Mouse (Mus musculus) mature B cell (primary cell): Measurements from ENCODE around the gene Hipk1.
"Not testable (repeated sequence)": the region's sequence is repeated elsewhere in the genome, so short reads cannot be mapped to it uniquely, and the experiment has no call there.

Experiments used
- in situ Hi-C: fragments of 300-500 bp; cut with MboI; formaldehyde crosslinking; loops from 2 replicates; pipeline ENCODE4 v1.14.3; 2019

Gene Hipk1

GRCm38 (mm10) chr3:103791230-103792110 is at the start of gene Hipk1:
Hipk1 (minus strand) TSS chr3:103791563.
- in situ Hi-C loops: no loop called here

DNA sequence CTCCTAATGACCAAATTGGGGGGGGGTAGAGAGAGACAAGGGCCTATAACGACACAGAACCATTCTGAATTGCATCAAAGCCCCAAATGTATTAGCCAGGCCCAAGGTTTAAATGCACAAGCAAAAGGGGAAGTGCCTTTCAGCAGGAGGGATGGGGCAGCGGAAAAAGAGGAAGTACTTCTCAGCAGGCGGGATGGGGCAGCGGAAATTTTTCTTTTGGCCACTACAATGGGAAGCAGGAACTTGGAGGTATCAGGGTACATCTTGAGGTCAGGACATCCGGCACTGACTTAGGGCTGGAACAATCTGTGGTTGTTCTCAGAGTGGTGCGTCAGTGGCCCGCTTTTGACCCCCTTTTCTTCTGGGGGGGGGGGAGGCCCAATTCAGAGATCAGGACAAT is 49.6 kb upstream of the Hipk1 start:
- in situ Hi-C loops: not testable (repeated sequence)

DNA sequence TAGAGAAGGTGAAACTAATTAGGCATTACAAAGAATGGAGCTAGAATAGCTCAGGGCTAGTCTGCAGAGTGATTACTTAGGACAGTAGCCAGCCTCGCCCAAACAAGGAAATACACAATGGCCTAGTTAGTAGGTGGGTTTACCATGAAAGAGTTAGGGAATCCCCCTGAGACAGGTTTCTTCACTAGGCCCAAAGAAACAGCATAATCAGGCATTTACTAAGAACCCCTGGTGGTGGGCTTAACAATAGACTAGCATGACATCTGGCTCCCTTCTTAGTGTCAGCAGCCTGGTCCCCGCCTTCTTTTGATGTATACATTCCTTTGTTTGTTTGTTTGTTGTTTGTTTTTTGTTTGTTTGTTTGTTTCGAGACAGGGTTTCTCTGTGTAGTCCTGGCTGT is 48.8 kb upstream of the Hipk1 start:
- in situ Hi-C loops: not testable (repeated sequence)

- in situ Hi-C loops: no loop called here
Observed at GRCm38 (mm10) chr3:103839711-103840110, 48.3 kb upstream of the Hipk1 start.

GRCm38 (mm10) chr3:103836453-103836852 is 45.1 kb upstream of the Hipk1 start:
- in situ Hi-C loops: no loop called here

DNA sequence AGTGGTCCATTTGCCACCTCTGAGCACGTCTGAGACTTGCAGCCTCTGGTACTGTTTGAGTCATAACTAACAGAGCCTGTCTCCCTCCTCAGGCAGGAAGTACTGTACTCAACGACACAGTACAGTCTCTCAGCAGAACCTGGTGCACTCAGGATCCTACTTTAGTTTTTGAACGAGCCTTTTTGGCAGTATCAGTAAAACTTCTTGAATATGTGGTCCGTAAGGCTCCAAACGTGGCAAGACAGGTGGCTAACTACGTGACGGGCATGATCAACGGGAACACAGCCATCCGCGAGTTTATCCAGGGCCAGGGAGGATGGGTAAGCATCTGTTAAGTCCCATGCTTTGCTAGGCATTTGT is 44.6 kb upstream of the Hipk1 start:
- in situ Hi-C loops: no loop called here

GRCm38 (mm10) chr3:103835272-103835950 is 44.0 kb upstream of the Hipk1 start:
- in situ Hi-C loops: no loop called here

DNA sequence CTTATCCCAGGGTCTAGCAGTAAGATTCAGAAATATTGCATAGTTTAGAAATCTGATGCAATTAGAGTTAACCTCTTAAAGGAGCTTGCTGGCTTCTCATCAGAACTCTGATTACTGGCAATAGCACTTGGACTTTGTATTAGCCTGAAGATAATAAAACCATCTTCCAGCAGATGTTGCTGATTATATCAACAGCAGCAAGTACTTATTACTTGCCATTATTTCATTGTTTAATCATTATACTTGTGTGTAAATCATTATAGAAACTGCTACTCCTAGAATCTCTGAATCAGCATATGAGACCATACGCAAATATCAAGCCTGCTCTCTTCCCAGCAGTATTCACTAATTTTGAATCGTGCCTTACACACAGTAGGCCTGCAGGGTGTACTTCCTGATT is 42.6 kb upstream of the Hipk1 start:
- in situ Hi-C loops: no loop called here

GRCm38 (mm10) chr3:103832426-103832825 is 41.1 kb upstream of the Hipk1 start, which contains the start of gene Bcl2l15:
Bcl2l15 (plus strand) TSS chr3:103832601.
- in situ Hi-C loops: no loop called here

- in situ Hi-C loops: no loop called here
Observed at GRCm38 (mm10) chr3:103831146-103831545, 39.8 kb upstream of the Hipk1 start.

DNA sequence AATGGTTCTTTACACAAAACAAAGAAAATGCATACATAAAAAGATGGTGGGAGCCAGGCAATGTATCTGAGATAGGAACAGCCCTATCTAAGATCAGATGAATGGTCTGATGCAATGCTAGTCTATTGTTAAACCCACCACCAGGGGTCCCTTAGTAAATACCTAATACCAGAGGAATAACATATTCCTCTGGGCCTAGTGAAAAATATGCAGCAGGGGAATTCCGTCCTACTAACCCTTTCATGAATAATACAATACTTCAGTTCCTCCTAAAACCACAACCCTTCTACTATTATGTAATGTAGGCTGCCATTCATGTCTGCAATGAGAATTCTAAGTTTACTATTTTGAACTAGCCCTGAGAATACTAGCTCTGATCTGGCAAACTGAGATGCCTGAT is 39.3 kb upstream of the Hipk1 start:
- in situ Hi-C loops: not testable (repeated sequence)

GRCm38 (mm10) chr3:103829036-103829435 is 37.7 kb upstream of the Hipk1 start:
- in situ Hi-C loops: no loop called here

DNA sequence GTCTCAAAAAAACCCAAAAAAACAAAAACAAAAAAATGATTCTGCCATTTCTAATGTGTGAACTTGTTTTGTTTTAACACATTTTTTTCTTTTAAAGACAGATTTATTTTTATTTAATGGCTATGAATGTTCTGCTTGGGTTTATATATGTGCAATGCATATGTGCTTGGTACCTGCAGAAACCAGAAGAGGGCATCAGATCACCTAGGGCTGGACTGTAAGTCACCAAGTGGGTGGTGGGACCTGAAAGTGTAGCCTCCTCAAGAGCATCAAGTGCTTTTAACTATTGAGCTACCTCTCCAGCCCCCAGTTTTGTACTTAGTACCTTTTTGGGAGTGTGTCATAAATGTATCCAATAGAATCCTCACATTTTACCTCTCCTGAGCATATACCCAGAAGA is 36.2 kb upstream of the Hipk1 start:
- in situ Hi-C loops: no loop called here

DNA sequence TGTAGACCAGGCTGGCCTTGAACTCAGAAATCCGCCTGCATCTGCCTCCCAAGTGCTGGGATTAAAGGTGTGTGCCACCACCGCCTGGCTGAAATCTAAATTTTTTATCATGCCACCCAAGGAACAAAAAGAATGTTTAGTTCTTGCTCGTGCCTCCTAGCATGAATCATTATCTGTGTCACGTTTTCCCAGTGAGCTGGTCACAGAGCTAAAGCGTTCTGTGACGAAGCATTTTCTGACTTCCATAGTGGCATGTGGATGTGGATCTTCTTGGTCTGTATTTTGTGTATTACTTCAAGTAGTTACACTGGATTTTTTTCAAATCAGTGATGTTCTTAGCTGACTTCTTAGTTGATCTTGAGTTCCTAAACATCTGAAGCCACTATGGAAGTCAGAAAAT is 19.6 kb upstream of the Hipk1 start:
- in situ Hi-C loops: no loop called here

DNA sequence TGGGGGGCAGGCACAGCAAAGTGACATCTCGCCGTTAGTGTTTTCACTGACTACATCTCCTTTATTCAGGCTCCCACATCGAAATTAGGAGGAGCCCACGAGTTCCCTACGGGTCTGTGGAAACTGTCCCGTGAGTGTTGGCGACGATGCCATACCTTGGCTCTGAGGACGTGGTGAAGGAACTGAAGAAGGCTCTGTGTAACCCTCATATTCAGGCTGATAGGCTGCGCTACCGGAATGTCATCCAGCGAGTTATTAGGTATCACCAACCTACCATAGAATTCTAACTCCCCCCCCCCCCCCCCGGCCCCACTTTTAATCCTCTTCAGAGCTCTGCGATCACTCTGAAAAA is 18.4 kb upstream of the Hipk1 start:
- in situ Hi-C loops: no loop called here

GRCm38 (mm10) chr3:103808891-103809798 is 17.8 kb upstream of the Hipk1 start, which contains the start of the genes Dclre1b, Ap4b1 and Gm43064:
Dclre1b (minus strand) TSS chr3:103809444.
Ap4b1 (plus strand) TSS chr3:103809520.
Gm43064 (plus strand) TSS chr3:103809573.
- in situ Hi-C loops: no loop called here

DNA sequence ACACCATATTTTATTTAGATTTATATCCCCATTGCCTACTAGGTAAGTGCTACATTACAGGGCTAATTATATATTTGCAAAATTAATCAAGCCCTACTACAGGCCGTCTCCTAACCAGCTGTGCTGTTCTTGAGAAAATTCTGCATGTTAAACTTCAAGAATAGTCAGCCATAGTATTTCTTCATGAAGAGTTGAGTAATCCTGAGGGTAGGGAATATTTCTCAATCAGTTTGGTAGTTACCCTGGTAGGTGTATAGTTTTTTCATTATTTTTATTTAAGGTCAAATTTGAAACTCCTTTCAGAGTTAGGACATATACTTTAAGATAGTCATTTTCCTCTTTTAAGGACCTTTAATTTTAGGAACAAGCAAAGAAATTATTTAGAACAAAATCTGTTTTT is 14.3 kb upstream of the Hipk1 start:
- in situ Hi-C loops: no loop called here

DNA sequence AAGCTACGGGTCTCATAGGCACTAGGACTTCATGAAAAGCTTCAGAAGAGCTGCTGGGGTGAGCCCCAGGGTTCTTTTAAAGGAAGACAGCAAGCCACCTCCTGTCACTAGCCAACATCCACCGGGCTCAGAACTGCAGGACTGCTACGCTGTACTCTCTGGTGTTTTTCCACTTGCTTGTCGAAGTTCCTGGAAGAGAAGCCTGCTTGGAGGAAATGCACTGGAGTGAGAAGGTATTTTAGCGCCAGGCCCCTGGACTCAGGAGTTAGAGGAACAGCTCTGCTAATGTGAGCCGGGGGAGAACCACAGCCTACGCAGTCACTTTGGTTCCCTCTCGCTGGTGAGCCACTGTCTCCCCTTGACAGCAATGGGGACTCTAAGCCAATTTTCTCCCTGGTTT is 11.5 kb upstream of the Hipk1 start:
- in situ Hi-C loops: no loop called here

DNA sequence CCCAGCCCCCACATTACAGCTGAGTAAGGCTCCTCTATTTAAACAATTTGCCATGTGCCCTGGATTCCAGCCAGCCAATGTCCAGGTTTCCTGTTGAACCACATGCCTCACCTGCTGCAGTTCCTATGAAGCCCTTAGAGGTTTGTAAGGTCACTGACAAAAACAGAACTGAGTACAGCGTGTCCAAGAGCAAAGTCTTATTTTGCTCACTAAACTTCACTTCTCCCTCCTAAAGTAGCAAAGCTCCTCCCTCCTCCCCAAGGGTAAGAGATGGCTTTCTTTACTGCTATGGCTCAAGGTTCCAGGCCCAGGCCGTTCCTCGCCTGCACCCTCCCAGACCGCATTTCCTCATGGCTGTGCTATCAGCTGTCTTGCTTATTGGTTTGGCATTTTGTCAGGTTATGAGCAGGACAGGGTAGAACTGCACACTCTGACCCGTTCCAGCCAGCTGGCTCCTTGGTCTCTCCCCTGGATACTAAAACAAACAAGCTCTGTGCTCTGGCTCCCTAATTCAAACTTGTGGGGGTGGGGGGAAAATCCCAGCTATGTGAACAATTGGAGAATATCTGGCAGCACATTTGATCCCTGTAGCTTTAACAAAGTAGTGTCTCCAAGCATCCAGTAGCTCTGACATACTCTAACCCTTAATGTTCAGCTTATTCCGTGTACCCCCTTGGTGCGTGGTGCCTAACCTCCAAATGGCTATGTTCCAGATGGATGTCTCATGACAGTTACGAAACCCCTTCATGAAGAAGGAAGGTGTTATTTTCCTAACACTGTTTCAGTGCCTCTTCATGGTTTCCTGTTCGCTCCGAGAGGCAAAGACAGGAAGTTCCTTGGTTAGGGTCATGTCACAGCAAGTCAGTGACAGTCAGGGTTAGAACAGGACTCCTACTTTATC is 10.5 kb upstream of the Hipk1 start:
- in situ Hi-C loops: no loop called here

GRCm38 (mm10) chr3:103799507-103799906 is 8.1 kb upstream of the Hipk1 start:
- in situ Hi-C loops: no loop called here

- in situ Hi-C loops: no loop called here
Observed at GRCm38 (mm10) chr3:103796389-103796788, 5.0 kb upstream of the Hipk1 start.
